Mouse (Mus musculus) skeletal muscle tissue, postnatal 0 days (tissue): ENCODE data around the gene D130052B06Rik. TPM values are rescaled to one million over a fixed set of nuclear protein-coding genes. Genes with fewer than 3 reads are reported as not detected.

Experiments used
- polyA plus RNA-seq: library from polyadenylated mRNA; unstranded; fragments of >200 nt; fragmentation: Nextera tagmentation; extraction: Ambion mirVana; gene quantifications from 2 replicates; pipeline ENCODE4 v1.2.1, GENCODE M21; 2015

Gene D130052B06Rik
- not detected in 2 replicates for polyA plus RNA-seq

DNA sequence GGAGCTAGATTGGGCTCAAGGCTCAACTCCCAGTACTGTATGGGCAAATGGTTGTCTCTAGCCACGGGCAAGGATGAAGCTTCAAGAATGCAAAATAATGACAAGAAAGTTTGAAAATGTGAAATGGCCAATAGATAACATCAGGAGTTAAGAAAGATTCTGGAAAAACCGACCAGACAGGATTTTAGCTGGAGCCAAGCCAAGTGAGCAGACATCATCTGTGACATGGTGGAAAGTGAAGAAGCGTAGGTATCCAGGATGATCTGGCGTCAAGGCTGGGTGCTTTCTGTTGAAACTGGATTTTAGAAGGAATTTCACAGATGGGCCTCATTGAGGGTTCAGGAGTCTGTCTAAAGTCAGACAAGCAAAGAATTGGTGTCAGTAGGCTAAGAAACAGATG lies at the start of gene D130052B06Rik:
TSS of gene D130052B06Rik (plus strand) at position 317 of the 400 bp plus-strand sequence.

DNA sequence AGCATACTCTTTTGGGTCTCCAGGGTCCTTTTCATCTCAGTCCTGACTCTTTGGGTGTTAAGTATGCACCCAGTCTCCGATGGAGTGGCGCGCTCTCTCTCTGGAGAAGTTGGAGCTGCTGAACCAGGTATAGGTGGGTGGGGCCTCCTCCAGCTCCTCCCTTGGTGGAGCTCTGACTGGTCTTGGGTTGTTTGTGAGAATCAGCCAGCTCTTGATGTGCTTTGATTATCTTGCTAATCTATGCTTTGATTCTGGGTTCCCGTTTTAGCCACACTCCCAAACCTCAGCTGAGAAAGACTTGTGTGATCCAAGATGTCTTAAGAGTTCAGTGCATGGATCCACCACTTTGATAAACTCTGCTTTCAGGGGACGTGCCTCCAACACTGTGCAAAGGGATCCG lies 20.2 kb upstream of the D130052B06Rik start, which contains the start of gene Gabrp:
TSS of gene Gabrp (minus strand) at position 101 of the 400 bp plus-strand sequence.

Other genes starting within 250 kb of the D130052B06Rik start
- 1.8 and 2.5 TPM in 2 replicates for gene Ranbp17, start 85.6 kb upstream of the D130052B06Rik start, polyA plus RNA-seq
- 0.06 TPM in 1 of 2 replicates, not detected in the other for gene Gabrp, start 20.3 kb upstream of the D130052B06Rik start, polyA plus RNA-seq